Mouse (Mus musculus) olfactory bulb, adult 2 months (tissue): ENCODE measurements around the gene Apobec3.

ENCODE experiments used
- CTCF ChIP-seq: fragments of 200-500 bp; IDR thresholded peaks from 2 replicates; pipeline ENCODE4 v1.5.1; 2012; ENCODE audit warnings: low read depth, mild to moderate bottlenecking, low read length, moderate library complexity; ENCODE audit not compliant: insufficient read depth
- POLR2A ChIP-seq: fragments of 200-500 bp; IDR thresholded peaks from 2 replicates; pipeline ENCODE4 v1.6.1; 2012; ENCODE audit warnings: mild to moderate bottlenecking, low read depth, low read length, moderate library complexity; ENCODE audit not compliant: insufficient read depth

- TF ChIP-seq CTCF: no peak
- TF ChIP-seq POLR2A: no peak
Observed at GRCm38 (mm10) chr15:79918485-79918884, 27.0 kb downstream of the Apobec3 start.
